Mouse (Mus musculus) kidney, adult 18-20 months (tissue): ENCODE measurements around the gene Hist1h4m.
"Not testable (repeated sequence)": the region's sequence is repeated elsewhere in the genome, so short reads cannot be mapped to it uniquely, and the experiment has no call there.

Source experiments
- DNase-seq: peaks from one replicate; pipeline ENCODE4 v3.0.0; 2021

Gene Hist1h4m

DNA sequence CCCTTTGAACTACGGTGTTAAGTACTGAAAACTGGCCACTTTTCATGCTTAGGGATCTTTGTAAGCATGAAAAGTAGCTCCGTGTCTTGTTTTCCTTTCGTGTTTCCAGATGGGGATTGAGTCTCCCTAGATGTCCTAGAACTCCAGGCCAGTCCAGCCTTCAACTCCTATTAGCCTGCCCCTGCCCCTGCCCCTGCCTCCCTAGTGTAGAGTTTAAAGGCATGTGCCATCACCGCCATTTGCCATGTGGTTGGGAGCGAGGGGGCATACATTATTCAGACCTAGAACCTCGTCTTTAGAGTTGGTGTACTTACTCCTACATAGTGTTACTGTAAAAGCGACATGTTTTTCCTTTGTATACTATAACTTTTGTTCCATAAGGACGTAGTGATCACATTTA is 472 bp upstream of the Hist1h4m start:
- not testable (repeated sequence) for DNase-seq

DNA sequence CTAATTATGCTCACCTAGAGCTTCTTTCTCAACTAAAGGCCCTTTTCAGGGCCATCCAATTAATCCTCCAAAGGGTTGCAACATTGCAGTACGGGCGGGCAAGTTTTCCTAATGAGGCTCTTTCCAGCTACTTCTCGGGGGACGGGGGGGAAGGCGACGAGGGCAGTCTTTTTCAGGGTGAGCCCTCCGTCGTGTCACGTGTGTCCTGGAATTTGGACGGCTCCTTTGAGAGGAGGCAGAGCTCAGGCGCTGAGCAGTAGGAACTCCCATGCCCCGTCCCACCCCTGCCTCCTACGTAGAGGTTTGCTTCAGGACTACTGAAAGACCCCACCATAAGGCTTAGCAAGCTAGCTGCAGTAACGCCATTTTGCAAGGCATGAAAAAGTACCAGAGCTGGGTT is 546 bp downstream of the Hist1h4m start:
- DNase-seq, result not testable (repeated sequence)

DNA sequence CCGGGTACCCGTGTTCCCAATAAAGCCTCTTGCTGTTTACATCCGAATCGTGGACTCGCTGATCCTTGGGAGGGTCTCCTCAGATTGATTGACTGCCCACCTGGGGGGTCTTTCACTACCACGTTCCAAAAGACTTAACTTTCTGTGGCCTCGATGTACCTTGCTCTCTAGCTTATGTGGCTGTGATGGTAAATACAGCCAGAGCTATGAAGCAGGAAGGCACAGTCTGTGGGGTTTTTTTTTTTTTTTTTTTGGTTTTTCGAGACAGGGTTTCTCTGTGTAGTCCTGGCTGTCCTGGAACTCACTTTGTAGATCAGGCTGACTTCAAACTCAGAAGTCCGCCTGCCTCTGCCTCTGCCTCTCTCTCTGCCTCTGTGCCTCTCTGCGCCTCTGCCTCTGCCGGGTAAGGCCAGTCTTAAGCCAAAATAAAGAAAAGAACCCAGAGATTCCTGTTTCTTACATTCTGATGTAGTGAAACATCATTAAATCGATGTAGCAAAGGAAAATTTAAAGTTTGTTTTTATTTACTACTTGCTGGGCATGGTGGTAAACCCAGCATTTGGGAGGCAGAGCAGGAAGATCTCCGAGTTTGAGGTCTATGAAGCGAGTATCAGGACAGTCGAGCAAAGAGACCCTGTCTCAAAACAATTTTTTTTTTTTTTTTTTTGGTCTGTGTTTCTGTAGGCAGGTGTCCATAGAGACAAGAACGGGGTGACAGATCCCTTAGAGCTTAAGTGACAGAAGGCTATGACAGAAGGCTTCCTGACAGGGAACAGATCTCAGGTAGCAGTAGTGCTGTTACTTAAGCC is 8.7 kb downstream of the Hist1h4m start:
- DNase-seq, result not testable (repeated sequence)

DNA sequence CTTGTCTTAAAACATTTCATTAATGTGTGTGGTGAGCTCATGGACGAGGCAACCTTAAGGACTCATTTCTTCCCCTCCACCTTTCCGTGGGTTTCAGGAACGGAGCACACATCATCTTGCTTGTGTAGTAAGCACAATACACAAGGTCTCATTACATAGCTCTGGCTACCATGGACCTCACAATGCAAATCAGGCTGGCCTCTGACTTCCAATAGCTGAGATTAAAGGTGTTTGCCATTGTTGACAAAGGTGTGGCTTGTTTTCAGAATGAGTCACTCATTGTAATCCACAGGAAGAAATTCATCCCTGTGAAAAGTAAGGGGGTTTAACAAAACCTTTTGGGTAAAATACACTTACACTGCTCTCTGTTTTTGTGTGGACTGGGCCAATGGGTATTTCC is 17.0 kb downstream of the Hist1h4m start:
- DNase-seq, result no peak

DNA sequence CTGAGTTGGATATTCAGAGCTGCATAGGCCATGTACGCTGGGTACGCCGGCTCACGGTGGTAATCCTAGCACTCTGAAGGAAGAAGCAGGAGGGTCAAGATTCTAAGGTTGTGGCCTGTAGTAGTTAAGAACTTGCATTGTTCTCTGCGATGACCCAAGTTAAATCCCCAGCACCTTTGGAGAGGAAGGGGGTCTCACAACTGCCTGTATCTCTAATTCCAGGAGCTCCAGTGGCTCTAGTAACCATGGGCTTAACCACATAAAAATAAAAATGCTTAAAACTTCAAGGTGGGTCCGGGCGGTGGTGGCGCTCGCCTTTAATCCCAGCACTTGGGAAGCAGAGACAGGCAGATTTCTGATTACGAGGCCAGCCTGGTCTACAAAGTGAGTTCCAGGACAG is 18.8 kb downstream of the Hist1h4m start:
- no peak for DNase-seq

DNA sequence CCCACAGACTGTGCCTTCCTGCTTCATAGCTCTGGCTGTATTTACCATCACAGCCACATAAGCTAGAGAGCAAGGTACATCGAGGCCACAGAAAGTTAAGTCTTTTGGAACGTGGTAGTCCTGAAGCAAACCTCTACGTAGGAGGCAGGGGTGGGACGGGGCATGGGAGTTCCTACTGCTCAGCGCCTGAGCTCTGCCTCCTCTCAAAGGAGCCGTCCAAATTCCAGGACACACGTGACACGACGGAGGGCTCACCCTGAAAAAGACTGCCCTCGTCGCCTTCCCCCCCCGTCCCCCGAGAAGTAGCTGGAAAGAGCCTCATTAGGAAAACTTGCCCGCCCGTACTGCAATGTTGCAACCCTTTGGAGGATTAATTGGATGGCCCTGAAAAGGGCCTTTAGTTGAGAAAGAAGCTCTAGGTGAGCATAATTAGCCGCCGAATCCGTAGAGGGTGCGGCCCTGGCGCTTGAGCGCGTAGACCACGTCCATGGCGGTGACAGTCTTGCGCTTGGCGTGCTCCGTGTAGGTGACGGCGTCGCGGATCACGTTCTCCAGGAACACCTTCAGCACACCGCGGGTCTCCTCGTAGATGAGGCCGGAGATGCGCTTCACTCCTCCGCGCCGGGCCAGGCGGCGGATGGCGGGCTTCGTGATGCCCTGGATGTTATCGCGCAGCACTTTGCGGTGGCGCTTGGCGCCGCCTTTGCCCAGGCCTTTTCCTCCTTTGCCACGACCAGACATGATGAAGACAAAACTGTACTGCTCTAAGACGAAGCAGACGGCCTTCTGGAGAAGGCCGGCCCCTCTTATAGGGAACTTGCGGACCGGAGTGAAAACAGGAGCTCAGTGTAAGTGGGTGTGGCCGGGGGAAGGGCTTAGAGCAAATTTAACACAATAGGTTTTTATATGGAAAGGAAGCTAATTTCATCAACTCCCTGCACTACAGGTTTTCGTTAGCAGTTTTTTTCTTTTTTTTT is 20.2 kb downstream of the Hist1h4m start, which contains the start of gene Hist1h4n:
Gene Hist1h4n (minus strand): TSS at position 779 of the 977 bp plus-strand sequence.
- DNase-seq, result peak; percentile 13

DNA sequence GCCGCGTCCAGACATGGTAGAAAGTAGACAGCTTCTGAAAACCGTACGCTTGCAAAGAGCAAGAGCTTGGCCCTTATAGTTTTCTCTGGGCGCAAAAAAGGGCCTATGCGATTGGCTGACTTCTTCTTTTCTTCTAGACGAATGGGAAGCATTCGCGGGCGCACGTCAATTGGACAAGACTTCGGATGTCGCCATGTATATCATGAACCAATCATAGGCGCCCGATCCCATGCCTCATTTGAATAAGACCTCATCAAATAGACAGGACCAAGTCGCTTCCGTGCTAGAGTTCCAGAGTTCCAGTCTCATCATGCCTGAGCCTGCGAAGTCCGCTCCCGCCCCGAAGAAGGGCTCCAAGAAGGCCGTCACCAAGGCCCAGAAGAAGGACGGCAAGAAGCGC is 21.9 kb downstream of the Hist1h4m start, which contains the start of the genes Hist1h2ap and Hist1h2br:
Gene Hist1h2ap (minus strand): TSS at position 47 of the 400 bp plus-strand sequence.
Gene Hist1h2br (plus strand): TSS at position 283 of the 400 bp plus-strand sequence.
- not testable (repeated sequence) for DNase-seq

DNA sequence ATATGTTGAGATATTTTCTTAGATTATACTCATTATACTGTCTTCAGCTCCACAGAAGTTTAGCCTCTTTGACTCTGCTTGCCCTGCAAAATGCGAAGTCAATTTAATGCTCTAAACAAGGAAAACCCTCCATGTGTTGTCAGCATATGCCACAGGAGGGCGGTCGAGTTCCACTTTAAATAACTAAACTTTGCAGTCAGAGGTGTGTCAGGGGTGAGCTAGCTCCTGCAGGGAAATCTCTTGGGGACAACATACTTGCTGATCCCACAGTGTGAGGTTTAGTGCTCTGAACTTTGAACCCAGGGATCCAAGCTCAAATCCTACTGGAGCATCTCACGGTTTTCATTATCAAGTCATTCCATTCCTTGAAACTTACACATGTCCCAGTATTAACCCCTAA is 29.0 kb downstream of the Hist1h4m start:
- DNase-seq, result not testable (repeated sequence)

DNA sequence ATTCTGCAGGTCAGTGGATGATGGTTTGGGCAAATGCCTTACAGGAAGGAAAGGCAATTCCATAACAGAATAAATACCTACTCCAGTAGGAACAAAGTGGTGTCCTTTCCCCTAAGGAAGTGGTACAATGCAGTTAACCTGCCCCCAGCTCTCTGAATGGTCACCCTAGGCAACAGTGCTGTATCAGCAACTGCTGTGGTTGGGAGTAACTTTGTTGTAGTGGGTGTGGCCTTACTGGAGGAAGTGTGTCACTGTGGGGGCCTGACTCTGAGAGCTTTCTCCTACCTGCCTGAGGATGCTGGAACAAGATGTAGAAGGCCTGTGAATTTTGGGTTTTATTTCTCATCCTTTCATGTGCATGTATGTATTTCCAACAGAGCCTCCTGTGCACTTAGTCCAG is 34.8 kb downstream of the Hist1h4m start:
- DNase-seq, result not testable (repeated sequence)

DNA sequence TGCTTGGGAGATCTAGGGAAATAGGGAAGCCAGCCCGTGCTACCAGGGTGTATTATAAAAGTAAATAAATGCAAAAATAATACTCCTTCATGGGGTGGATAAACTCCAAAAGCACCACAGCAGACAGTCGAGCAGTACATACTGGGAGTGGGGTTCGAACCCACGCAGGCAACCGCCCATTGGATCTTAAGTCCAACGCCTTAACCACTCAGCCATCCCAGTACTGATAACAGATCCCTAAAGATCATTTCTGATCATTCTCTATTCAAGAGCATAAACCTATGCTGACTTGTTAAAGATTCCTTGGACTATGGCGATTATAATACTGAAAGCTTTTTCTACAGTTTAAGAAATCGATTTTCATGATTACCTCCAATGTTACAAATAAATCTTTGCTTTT is 36.3 kb downstream of the Hist1h4m start:
- DNase-seq, result no peak

DNA sequence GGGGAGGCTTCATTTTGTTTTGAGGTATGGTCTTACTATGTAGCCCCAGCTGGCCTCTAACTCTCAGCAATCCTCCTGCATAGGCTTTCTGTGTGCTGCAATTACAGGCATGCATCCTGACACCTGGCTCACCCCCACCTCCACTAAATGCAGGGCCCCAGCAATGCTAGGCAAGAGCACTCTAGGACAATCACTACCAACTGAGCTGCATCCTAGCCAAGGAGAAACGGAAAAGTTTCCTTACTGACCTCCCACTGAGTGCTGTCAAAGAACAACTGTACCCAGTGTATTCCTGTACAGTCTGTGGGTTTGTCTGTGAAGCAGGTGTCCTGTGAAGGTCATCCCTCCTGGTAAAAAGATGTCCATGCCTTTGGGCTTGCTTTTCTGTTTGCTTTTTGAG is 39.1 kb downstream of the Hist1h4m start:
- DNase-seq, result not testable (repeated sequence)

DNA sequence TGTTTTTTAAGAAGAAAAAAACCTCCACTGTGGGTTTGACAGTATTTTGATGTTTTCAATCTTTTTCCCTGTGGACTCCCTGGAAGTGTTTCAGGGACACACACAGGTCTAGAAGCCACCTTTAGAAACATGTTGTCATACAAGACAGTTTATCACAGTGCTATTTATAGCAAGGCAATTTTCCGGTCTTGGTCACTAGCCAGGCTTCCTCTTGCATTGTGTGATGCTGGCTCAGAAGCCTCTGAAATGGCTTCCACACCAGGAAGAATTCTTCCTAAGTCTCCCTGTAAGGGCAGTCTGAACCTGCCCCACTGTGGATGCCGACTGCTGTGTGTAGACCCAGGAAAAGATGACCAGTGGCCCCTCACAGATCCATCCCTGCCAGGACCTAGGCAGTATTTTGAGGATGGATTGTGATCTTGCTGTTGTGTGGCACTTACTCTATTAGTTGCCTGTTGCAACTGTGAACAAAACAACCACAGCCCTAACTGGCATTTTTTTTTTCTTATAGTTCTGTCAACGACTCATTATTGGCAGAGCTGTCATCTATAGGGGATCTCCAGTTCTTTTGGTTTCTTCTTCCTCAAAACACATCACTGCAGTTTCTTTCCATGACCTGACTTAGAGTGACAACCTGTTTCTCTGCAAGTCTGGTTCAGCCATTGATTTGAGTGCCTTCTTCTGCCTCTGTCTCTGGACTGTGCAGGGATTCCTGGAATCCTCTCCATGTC is 40.8 kb downstream of the Hist1h4m start:
- DNase-seq, result peak; percentile 2

DNA sequence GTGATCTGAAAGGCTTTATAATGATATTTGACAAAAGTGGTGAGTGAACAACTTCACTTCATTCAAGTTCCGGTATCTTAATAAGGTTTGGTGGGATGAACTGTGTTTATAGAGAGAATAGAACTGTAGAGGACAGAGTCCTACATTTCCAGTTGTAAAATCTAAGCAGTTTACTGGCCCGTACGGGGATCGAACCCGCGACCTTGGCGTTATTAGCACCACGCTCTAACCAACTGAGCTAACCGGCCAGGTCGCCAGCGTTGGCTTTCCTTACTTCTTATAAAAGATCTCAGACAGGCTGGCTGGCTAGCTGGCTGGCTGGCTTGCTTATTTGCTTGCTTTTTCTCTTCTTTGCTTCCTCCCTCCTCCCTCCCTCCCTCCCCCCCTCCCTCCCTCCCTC is 43.6 kb downstream of the Hist1h4m start:
- DNase-seq, result peak; percentile 80

DNA sequence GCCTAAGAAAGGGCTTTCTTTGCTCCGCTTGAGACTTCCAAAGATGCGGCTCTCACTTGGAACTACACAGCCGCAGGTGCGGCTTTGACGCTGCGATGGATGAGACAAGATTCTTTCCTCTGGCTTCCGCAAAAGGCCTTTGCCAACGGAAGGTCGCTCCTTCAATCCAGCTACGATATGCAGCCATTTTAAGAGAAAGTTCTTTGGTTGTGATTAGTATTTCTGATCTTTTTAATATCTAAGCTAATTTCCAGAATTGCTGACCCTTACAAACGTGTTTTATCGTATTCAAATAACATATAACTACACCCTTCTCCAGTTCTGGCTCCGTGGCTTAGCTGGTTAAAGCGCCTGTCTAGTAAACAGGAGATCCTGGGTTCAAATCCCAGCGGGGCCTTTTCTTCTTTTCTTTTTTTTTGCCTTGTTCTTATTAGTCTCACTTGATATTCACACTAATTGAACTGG is 44.2 kb downstream of the Hist1h4m start:
- DNase-seq, result peak; percentile 7

DNA sequence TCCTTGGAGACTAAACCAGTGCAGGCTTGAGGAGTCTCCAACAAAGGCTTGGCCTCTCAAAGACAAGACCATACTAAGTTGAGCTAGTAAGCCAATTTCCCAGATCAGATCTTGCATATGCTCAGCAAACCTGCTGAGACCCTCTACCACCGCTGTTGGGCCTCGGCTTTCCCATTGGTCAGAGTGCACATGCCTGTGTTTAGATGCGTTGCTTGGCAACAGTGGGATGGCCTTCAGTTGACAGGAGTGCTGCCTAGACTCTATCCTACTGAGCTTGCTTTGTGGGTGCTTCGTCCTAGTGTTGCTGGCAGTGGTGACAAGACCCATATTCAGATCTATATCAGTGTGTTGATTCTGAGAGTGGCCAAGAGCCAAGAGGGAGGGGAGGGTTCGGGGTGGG is 50.1 kb downstream of the Hist1h4m start:
- DNase-seq, result no peak
